Mouse (Mus musculus) embryonic facial prominence, embryonic 15.5 days (tissue): Measurements from ENCODE around the gene Tapbpl. TPM values are rescaled to one million over a fixed set of nuclear protein-coding genes. Genes with fewer than 3 reads are reported as not detected.

Source experiments
- microRNA-seq: library from miRNA; unstranded; fragments of <30 nt; microRNA quantifications from one replicate; pipeline ENCODE4, GENCODE M21; 2016; ENCODE audit warnings: borderline number of aligned reads
- polyA plus RNA-seq: library from polyadenylated mRNA; unstranded; fragments of >200 nt; fragmentation: Nextera tagmentation; extraction: Ambion mirVana; gene quantifications from 2 replicates; pipeline ENCODE4 v1.2.1, GENCODE M21; 2015

Gene Tapbpl
- polyA plus RNA-seq, 1 experiment from 2014 or later = 5.2 TPM

Small RNA genes within 50 kb of the gene (microRNA-seq; reads per million reads assigned to microRNA genes)
- gene Mir3098 = 0.86 reads per million
- gene Mir8113 = not detected

Other genes with a start within 250 kb of the Tapbpl start
- 11.3 and 13.7 TPM in 2 replicates for gene Pianp, start 235.2 kb downstream of the Tapbpl start, polyA plus RNA-seq
- gene Zfp384, start 222.7 kb downstream of the Tapbpl start, polyA plus RNA-seq = 18.2 and 19.2 TPM in 2 replicates
- gene Ing4, start 192.1 kb downstream of the Tapbpl start, polyA plus RNA-seq = 154 TPM in 2 replicates
- 12.5 and 18.4 TPM in 2 replicates for gene Acrbp, start 182.2 kb downstream of the Tapbpl start, polyA plus RNA-seq
- gene Lpar5, start 163.9 kb downstream of the Tapbpl start, polyA plus RNA-seq = 3.6 and 5.4 TPM in 2 replicates
- 70.8 and 77.0 TPM in 2 replicates for gene Chd4, start 135.9 kb downstream of the Tapbpl start, polyA plus RNA-seq
- gene Nop2, start 100.0 kb downstream of the Tapbpl start, polyA plus RNA-seq = 57.5 and 58.3 TPM in 2 replicates
- 30.3 and 37.6 TPM in 2 replicates for gene Iffo1, start 86.6 kb downstream of the Tapbpl start, polyA plus RNA-seq
- gene Gapdh, start 65.4 kb downstream of the Tapbpl start, polyA plus RNA-seq = 1,507 and 1,606 TPM in 2 replicates
- 97.2 and 98.7 TPM in 2 replicates for gene Ncapd2, start 40.2 kb downstream of the Tapbpl start, polyA plus RNA-seq
- 198 and 212 TPM in 2 replicates for gene Mrpl51, start 40.1 kb downstream of the Tapbpl start, polyA plus RNA-seq
- 5.2 and 5.8 TPM in 2 replicates for gene Vamp1, start 16.3 kb downstream of the Tapbpl start, polyA plus RNA-seq
- 2.8 and 3.3 TPM in 2 replicates for gene Cd27, start 5.2 kb upstream of the Tapbpl start, polyA plus RNA-seq
- 0.24 TPM in 1 of 2 replicates, not detected in the other for gene Tuba3a, start 54.2 kb upstream of the Tapbpl start, polyA plus RNA-seq
- gene Ltbr, start 82.0 kb upstream of the Tapbpl start, polyA plus RNA-seq = 47.3 and 47.7 TPM in 2 replicates
- gene Scnn1a, start 88.8 kb upstream of the Tapbpl start, polyA plus RNA-seq = 7.2 and 8.8 TPM in 2 replicates
- 88.7 and 93.3 TPM in 2 replicates for gene Tnfrsf1a, start 117.5 kb upstream of the Tapbpl start, polyA plus RNA-seq
- gene Plekhg6, start 148.9 kb upstream of the Tapbpl start, polyA plus RNA-seq = 3.5 and 3.8 TPM in 2 replicates